Mouse (Mus musculus): ENCODE measurements around the gene Nenf. TPM values are rescaled to one million over a fixed set of nuclear protein-coding genes. Genes with fewer than 3 reads are reported as not detected.

Gene Nenf
- total RNA-seq (2021): 100 to 1,000 TPM; 101 to 108 TPM
- long read RNA-seq, experiment 1, transcript Nenf-201 (4 exons, 742 nt): major isoform, 156 of 160 reads
- long read RNA-seq, experiment 1, partial matches to known transcripts: 1 of 160 reads
- long read RNA-seq, experiment 1, other reads (novel, unspliced or antisense): 3 of 160 reads
- long read RNA-seq, experiment 2, transcript Nenf-201 (4 exons, 742 nt): major isoform, 103 of 113 reads
- long read RNA-seq, experiment 2, partial matches to known transcripts: 3 of 113 reads
- long read RNA-seq, experiment 2, other reads (novel, unspliced or antisense): 7 of 113 reads

- peak; percentile 86 to 89 for DNase-seq
These were observed at the start of gene Nenf for GRCm38 (mm10) chr1:191317591-191318196. Nenf (minus strand) TSS chr1:191318194.

DNA sequence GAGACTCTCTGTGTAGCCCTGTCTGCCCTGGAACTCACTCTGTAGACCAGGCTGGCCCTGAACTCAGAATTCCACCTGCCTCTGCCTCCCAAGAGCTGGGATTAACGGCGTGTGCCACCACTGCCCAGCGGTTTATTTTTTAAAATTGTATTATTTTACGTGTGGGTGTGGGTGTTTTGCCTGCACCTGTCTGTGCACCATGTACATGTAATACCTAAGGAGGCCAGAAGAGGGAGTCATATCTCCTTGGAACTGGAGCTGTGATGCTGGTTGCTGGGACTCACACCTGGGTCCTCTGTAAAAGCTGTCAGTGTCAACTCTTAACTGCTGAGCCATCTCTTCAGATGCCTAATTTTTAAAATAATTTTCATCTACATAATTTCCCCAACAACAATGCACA is 46.5 kb upstream of the Nenf start:
- peak; percentile 33 to 58 for DNase-seq

DNA sequence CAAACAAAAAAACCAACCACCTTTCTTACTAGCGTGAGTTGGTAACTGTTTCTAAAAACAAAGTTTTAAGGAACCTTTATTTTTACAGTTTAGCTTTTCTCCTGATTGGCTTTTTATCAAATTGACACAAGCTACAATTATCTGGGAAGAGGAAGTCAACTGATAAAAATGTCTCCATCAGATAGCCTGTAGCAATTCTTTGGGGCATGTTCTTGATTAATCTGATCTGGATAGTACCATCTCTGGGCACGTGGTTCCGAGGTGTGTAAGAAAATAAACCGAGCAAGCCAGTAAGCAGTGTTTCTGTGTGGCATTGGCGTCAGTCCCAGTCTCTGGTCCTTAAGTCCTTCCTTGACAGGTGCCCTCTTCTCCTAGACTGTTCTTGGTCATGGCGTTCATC is 44.4 kb upstream of the Nenf start:
- DNase-seq: no peak

- DNase-seq: no peak
These were observed 41.5 kb upstream of the Nenf start for GRCm38 (mm10) chr1:191359478-191359877.

DNA sequence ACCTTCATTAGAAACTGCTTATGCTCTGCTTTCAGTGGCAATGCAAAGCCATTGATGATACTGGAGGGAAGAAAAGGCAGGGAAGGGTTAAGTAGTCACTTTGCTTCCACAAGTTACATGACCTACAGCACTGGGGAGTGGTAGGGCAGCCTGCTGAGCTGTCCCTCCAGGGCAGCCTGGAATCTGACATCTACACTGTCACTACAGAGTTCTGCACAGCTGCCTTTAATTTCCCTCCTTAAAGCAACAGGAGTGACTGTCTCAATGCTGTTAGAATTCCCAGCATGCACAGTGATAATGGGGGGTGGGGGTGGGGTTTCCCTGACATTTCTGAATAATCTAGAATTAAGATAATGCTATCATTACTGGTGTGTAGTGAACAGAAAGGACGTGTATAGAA is 38.9 kb upstream of the Nenf start:
- no peak for DNase-seq

GRCm38 (mm10) chr1:191353836-191354235 is 35.8 kb upstream of the Nenf start:
- no peak for DNase-seq

GRCm38 (mm10) chr1:191352786-191353488 is 34.9 kb upstream of the Nenf start:
- peak; percentile 31 to 81 for DNase-seq

- DNase-seq: no peak
These were observed 32.4 kb upstream of the Nenf start for GRCm38 (mm10) chr1:191350355-191350754.

DNA sequence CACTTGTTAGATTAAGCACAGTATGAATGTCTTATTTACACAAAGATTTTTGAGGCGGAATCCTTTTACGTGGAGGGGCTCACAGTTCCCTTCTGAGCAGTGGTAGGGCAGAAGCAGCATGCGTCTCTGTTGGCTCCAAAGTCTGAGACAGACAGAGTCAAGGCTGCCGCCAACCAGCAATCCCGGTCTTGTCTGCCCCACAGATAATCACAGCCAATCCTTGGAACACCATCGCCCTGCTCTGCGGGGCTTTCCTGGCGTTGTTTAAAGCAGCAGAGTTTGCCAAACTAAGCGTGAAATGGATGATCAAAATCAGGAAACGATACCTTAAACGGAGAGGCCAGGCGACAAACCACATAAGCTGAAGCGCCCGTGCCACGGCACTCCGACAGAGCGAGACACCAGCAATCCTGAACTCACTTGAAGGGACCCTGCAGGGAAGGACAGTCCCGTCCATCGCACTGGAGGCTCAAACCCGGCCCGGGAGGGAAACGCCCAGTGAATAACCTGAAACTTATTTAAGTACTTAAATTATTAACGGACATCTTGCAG is 31.6 kb upstream of the Nenf start:
- no peak for DNase-seq

DNA sequence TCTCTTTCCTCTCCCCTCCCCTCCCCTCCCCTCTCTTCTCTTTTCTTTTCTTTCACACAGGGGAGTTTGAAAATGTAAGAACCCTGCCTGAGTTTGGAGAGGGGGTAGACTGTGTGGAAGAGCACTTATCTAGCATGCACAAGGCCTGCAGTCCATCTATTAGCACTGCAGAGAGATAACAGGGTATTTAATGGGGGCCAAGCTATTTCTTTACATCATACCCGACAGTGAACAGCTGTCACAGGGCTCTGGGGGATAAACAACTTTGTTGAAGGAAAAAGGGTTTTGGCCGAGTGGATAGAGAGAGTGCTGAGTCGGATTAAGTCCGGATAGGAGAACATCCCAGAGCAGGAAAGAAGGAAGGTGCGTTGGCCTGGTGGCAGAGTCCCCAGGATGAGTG is 31.0 kb upstream of the Nenf start:
- DNase-seq: no peak

- no peak for DNase-seq
These were observed 30.6 kb upstream of the Nenf start for GRCm38 (mm10) chr1:191348592-191348991.

DNA sequence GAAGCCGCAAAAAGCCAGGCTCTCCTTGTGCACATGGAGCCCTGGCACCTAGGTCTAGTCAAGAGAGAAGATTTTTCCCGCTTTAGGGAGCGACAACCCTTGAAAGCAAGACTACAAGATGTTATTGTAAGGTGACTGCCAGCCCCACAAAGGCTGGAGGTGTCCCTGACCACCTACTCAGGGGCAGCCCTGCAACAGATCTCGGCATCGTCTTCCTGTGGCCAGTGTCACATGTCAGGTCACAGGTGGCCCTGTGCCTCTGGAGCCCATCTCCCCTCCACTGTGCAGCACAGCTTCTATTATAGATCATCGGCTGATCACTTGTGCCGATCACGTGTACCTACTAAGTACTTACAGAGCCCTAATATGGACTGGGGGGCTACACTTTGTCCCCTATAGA is 29.6 kb upstream of the Nenf start:
- DNase-seq: no peak

- no peak for DNase-seq
These were observed 22.5 kb upstream of the Nenf start for GRCm38 (mm10) chr1:191340530-191340929.

DNA sequence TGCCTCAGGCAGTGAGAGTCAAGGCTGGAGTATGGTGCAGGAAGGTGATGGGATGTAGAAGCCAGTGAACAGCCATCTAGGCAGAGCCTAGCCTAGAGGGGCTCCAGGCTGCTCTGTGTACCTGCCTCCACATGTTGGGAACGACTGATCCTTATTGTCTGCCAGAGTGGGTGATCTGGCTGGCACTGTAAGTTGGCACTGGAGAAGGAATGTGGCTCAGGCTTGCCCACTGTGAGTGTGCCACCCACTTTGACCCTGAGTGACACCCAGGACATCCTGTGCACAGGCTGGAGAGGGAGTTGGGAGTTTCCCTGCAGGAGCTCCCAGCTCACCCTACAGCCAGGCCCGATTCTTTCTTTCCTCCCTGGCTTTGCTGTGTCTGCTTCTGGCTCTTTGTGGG is 21.9 kb upstream of the Nenf start:
- no peak for DNase-seq

- no peak for DNase-seq
These were observed 16.5 kb upstream of the Nenf start for GRCm38 (mm10) chr1:191334500-191334899.

DNA sequence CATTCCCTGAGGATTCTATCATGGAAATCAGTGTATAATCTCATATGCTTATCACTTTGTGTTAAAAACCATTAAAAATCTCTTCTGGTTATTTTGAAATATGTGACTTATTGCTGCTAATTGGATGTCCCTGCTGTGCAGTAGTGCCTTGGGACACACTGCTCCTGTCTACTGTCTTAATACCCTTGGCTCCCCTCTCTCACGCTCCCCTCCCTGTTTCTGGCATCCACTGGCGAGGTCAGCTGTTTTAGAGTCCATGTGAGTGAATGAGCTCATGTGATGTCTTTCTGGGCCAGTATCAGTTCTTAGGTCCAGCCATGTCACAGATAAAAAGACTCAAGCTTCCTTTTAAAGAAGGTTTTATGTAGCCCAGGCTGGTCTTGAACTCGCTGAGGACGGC is 12.4 kb upstream of the Nenf start:
- DNase-seq: no peak

- DNase-seq: peak in 1 of 2 experiments; percentile 30
These were observed 10.0 kb upstream of the Nenf start for GRCm38 (mm10) chr1:191328019-191328441.

- DNase-seq: no peak
These were observed 9.3 kb upstream of the Nenf start for GRCm38 (mm10) chr1:191327258-191327657.

- peak in 1 of 2 experiments; percentile 48 for DNase-seq
These were observed 8.4 kb upstream of the Nenf start for GRCm38 (mm10) chr1:191326233-191326882.

- peak; percentile 97 to 98 for DNase-seq
These were observed 7.8 kb upstream of the Nenf start, which contains the start of gene Tmem206 for GRCm38 (mm10) chr1:191325726-191326232. Tmem206 (plus strand) TSS chr1:191325912.

DNA sequence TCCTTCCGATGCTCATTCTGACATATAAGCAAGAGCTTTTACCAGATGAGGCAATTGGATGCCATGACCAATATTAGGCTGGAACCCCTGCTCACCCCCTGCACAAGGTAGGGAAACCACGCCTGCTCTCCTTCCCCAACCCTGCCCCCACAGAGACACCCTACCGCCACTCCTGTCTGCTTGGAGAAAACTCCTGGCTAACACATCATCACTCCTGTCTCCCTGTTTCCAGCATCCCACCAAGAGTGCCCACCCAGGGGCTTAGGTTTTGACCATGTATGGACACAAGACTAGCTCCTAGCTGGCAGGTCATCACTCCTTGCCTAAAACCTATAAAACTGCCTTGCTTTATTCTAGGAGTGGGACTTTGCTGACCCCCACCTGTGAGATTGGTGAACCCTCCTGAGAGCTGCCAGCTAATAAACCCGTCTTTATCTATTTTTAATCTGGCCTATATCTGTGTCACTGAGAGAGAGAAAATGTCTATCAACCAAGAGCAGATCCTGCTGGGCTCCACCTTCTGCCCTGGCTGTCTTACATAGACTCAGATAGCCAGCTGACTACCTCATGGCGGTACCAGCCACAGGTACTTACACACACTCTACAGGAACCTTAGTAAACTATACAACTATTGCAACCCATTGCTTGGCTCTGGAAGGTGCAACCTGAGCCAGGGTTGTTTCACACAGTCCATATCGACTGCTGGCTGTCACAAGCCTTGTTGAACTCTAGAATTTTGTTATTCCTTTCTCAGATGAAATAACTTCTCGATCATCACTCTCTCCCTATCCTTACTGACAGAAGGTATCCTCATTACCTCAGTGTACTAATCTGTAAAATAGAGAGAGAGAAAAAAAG is 7.0 kb upstream of the Nenf start:
- DNase-seq: no peak
